Mouse (Mus musculus) 3T3-L1 (cell line): ENCODE measurements around the gene Prpf6.
A peak's percentile ranks its signal among the peaks of the same experiment; 100 is the strongest.

Source experiments
- DNase-seq: peaks from one replicate; pipeline ENCODE4 v3.0.0-alpha.2; 2015; ENCODE audit warnings: low read depth, low spot score

Prpf6 gene

DNA sequence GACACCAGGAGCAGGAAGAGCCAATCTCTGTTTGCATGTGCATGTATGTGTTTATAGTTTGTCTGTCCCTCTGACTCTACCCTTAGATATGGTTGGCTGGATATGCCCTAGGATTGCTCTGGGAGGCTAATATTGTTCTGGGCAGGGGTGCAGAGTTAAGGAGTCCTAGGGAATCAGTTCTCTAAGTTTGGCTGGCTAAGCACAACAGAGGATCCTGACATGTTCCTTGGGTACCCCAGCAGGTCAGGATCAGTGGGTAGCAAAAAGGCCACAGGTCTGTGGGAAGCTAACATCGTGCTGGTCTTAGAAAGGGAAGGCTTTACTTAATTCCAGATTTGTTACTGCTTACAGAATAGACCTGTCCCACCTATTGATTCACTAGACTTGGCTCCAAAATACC is 12.0 kb upstream of the Prpf6 start:
- no peak for DNase-seq

DNA sequence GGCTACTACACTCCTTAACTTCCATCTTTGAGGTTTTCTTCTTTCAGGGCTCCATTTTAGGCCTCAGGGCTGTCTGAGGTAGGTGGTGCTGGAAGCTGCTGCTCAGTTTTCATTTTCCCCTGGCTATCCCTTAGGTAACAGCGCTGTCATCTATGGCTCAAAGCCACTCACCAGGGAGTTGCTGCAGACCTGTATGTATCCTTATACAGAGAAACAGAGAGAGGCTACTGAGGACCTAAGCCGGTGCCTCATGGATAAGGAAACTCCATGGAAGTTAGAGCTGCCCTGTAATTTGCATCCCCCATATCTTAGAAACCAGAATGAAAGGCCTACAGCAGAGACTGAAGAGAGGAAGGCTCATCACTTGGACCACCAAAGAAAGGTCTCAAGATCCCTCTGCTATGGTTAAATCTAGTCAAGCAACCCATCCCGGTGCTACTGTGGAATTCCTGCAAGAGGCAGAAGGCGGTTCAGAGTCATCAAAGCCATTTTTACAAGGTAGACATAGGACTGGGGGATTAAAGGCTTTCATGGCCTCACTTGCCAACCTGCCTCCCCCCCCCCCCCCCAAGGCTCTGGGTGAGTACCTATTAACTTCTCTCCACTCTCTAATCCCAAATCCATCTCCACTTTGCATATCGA is 11.4 kb upstream of the Prpf6 start:
- DNase-seq = no peak

DNA sequence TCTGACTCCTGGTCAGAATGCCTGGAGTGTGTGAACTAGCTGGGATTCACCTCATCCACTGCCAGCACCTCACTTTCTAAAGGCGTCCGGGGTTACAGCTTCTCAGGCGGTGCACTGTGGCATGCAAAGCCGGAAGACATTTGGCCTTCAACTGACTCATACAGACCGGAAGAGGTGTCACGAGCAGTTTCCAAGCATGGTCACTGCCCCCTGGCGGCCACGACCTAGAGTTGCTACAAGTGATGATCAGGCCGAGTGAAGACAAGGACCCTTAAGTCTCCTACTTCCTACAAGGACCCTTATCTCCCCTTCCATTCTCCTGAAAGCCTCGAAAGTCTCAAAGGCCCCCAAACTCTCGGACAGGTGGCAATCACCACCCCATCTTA is 10.7 kb upstream of the Prpf6 start:
- peak; percentile 98 for DNase-seq

DNA sequence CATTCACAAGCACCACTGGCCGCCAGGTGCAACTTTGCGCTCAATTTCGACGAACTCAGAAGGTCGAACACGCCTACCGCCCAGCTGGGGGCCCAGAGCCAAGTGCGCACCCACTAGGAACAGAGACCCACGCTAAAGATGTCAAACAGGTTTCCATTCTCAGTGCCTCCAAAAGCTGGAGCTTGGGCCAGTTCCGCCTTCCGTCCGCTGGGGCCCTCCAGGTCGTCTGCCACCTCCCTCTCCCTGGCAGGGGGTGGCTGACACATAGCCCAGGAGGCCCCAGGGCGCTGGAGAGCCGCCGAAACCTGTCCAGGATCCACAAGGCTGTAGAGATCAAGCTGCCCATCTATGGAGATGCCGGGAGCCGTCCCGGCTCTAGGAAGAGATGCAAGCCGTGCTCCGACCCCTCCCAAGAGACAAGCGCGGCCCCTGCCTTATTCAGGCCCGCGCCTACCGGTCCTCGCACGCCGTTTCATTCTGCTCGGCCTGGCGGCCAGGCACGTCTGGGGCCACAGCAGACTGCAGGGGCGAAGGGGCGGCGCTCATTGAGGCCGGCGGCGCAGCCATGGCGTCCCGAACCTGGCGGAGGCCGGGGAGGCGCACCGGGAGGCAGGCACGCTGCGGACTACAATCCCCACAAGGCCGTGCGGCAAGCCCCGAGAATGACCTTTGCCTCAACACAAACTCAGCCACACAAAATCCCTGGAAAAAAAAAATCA is 10.1 kb upstream of the Prpf6 start:
- DNase-seq = peak; percentile 85

DNA sequence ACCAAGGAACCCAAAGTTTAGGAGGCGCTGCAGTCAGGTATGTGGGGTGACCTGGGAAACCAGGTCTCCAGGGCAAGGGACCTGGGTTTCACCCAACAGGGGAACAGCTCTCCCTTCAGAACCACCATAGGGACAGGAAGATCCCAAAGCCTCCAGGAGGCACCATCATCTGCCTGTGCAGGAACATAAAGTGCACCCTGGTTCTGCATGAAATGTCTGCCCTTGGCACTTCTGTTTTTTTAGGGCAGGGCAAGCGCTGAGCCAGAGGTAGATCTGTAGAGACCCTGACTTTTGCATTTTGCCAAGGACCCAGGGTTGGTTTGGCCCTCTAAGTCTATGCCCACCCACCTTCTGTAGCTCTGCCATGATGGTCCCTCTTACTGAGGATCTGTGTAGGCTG is 9.3 kb upstream of the Prpf6 start:
- DNase-seq = no peak

DNA sequence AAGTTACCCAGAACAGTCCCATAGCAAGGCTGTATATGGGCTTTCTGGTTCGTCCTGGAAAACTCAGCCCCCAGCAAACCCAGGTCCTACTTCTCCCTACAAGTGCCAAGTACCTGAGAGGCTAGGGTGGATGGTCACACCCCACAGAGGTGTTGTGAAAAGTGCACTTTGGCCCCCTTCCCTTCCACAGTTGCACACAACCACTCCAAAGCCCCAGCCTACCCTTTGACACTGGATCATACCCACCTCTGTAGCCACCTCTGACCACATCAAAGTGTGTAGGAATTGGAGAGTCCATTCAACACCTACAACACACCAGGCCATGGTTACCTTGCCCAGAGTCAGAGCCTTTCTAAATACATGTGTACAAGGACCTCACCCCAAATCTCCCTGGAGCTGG is 8.7 kb upstream of the Prpf6 start:
- DNase-seq = no peak

DNA sequence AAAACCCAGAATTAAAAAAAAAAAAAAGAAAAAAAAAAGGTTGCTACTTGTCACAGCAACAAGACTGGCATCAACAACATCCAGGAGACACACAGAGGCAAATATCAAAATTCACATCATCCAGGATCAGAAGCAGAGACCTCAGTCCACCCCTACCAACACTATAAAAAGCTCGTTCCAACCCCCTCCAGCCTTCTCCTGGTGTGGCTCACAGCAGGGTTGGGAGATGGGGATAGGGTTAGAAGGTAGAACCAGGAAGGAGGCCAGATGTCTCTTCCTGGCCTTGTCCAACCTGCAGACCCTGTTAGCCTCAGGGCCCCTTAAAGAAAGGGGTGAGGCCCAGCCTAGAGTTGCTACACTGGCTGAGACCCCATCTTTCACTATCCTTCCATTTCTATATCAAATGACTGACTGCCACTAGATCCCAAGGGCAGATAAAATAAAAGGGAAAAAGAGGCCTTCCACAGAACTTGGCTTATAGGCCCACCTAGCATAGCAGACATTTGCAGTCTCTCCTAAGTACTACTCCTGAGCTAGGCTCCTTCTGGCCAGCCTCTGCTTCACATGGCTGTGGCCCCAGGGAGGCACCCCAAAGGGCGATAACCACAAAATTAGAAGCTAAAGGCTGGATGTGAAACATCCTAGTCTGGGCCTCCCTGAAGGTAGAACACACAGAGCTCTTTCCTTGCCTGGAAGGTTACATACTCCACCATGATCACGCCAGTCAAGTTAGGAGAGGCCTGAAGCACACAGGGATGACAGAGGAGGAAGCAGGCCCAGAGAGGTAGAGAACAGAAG is 8.0 kb upstream of the Prpf6 start:
- DNase-seq = no peak

DNA sequence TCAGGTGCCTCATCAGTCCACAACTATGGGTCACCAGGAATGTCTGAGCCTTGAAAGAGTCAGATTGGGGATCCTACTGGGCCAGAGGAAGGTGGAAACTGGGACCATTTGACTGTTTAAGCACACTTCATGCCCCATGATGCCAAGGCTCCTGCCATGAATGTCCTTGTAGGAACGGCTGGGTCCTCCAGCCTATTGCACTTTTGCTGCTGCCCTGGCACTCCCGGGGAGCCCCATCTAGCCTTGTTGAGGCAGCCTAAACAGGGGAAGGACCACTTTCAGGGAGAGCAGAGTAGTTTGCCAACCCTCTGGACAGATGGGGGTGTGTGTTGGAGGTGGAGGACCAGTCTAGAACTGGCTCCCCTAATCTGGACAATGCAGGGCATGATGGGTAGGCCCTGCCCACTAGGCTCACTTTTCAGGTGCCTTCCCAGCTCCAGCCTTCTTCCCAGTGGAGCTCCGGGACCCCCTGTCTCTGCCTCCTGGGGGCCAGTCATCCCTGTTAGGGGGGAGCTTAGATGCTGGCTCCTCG is 7.2 kb upstream of the Prpf6 start, which contains the start of gene Uckl1:
Uckl1 (minus strand) TSS at position 482 of the 532 bp plus-strand sequence.
- DNase-seq = no peak

DNA sequence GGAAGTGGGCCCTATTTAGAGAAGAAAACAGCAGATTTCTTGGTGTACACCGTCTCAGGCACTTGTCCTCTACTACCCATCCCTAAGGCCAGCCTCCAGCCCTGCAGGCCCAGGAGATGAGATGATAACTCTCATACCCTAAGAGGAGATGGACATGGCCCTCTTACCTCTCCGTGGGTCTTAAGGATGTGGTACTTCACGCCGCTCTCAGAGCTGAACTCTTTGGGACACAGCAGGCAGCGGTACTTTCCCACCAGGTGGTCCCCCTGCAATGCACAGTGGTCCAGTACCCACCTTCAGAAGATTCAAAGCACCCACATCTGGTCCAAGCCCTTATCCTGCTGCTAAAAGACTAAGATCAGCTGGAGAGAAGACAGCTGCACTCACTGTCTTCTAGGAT is 6.2 kb upstream of the Prpf6 start:
- DNase-seq = no peak

DNA sequence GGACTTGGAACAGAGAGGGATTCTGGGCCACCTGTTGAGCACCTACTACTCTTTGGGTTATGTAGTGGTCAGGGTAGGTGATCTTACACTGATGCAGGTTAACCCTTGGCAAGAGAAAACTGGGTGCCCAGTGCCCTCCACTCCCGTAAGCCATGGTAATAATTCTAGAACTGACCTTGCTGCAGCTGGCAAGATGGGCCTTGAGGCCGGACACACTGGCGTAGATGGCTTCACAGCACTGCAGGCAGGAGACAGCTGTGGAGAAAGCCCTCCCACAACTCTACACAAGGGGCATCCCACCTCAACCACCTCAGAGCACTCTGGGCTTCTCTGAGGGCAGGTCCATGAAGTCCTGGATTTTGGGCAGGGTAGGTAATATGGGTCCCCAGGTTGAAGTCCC is 5.5 kb upstream of the Prpf6 start:
- DNase-seq = no peak

DNA sequence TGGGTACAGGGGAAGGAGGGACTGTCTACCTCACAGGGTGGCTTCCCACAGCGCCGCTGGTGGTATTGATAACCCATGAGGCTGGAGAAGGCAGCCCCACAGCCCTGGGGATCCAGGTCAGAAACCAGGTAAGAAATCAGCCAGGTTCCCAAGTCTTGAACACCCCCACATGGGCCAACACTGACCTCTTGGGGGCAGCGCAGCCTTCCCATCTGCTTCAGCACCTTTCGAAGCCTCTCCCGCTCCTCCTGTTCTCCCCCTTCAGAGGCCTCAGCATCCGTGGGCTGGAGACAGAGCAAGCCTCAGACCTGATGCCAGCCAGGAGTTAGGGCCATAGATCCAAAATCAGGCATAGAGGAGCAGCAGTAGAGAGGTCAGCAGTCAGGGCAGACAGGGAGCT is 3.9 kb upstream of the Prpf6 start:
- DNase-seq = no peak

DNA sequence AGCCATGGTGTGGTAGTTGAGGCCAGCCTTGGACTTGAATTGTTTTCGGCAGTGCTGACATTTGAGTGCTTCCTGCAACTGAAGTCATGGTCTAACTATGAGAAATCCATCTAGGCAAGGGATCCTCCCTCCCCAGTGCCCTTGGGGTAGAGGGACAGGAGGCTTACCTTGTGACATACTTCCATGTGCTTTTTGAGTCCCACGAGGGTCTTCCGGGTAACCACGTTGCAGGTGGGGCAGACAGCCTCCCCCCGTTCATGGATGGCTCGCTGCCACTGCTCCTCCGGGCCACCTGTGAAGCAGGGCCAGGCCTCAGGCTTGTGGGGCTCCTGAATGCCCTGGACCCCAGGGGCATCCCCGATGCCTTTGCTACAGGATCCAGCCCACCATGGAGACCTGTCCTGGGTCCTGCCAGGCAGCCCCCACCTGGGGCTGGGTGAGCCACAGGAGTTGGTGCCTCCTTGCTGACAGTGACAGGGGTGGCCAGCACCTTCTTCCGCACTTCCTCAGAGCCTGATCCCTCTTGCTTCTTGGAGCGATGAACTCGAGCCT is 3.4 kb upstream of the Prpf6 start:
- no peak for DNase-seq

DNA sequence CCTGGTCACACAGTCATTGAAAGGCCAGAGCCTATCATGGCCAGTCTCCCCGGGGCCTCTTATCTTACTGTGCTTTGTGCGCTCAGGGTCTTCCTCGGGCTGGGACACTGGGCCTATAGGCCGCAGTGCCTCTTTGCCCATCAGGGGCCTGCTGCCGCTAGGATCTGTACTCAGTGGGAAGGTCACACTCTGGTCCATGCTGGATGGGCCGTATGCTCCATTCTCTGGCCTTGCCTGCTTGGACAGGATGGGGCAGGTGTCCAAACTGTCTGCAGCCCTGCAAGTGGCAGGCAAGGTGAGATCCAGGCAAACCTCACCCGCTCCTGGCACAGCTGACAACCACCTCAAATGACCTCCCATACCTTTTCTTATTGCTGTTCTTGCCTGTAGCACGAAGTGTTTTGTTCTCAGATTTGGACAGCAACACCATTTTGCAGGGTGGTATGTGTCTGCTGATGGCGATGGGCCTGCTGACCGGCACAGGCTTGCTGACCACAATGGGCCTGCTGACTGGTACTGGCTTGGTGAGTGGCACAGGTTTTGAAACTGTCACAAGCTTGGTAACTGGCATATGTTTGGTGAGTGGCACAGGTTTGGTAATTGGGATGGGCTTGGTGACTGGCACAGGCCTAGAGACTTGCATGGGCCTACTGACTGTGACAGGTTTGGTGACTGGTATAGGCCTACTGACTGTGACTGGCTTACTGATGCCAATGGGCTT is 2.5 kb upstream of the Prpf6 start:
- no peak for DNase-seq

DNA sequence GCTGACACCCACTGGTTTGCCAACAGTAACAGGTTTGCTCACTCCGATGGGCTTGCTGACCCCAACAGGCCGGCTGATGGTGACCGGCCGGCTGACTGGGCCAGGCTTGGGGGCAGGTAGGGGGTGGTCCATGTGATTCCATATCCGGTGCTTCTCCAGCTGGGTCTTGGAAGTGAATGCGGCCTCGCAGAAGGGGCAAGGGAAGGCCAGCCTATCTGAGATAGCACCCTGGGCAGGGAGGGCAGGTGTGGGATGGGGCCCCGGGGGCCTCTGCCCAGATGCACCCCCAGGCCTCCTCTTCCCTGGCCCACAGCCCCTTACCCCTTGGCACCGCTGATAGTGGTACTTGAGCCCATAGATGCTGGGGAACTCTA is 1.9 kb upstream of the Prpf6 start:
- no peak for DNase-seq

DNA sequence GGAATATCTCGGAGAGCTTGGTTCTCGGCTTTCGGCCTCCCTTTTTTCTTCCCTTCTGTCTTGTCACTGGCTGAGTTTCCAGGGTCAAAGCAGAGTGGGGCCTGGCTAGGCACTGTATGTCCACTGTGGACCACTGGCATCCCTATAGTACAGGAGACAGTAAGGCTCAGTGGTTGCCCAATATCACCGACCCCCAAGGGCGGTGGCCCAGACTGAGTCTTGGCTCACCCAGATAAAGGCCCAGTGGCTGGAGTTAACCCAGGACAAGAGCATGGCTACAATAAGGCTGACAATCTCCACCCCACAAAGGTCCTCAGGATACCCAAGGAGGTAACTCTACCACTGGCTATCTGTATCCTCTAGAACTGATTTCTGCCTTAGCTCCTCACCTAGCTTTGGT is 1.2 kb upstream of the Prpf6 start:
- no peak for DNase-seq

DNA sequence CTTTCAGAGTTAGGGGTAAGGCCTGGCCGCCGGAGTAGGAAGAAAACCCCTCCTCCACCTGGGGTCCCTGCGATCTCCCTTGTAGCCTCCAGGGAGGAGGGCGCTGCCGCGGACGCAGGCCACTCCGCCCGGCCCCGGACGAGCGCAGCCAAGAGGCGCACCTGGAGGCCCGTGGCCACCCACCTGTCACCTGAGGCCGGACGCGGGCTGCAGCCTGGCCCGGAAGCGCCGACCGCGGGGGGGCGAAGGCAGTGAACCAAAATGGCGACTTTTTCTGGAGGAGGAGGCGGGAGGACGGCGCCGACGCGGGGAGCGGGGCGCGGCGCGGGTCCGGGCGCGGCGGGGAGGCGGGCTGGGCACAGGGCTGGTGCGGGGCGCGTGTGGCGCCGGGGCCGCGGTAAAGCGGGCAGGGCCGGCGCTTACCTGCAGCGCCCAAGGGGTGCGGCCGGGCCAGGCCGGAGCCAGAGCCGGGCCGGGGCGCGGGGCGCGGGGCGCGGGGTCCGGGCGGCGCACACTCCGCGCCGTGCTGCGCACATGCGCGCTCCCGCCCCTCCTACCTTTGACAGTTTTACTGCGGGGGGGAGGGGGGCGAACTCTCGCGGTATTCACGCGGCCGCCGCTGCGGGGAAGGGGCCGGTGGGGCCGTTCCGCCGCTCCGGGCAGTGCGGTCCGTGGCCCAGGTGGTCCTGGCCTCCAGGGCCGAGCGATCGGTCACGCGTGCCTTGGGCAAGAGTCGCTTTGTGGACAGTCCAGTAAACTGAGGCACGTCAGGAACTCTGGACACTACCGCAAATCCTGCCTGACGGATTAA is 768 bp downstream of the Prpf6 start, which contains the start of gene Zfp512b:
Zfp512b (minus strand) TSS at position 573 of the 811 bp plus-strand sequence.
- DNase-seq = peak; percentile 62

DNA sequence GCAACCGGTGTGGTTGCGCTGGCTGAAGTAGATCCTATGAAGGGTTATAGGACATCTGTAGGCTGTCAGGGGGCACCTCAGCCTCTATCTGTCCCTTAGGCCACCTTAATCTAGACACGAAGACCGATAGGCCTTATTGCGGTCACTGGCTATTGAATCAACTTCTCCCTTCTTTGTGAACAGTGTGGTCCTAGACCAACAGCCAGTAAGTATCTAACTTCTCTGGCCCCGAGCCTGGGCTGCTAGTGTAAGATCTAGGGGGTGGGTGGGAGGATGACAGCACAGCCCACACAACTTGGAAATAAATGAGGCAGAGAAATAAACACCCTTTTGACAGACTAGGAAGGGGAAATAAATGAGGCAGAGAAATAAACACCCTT is 1.4 kb downstream of the Prpf6 start:
- DNase-seq = peak; percentile 61

DNA sequence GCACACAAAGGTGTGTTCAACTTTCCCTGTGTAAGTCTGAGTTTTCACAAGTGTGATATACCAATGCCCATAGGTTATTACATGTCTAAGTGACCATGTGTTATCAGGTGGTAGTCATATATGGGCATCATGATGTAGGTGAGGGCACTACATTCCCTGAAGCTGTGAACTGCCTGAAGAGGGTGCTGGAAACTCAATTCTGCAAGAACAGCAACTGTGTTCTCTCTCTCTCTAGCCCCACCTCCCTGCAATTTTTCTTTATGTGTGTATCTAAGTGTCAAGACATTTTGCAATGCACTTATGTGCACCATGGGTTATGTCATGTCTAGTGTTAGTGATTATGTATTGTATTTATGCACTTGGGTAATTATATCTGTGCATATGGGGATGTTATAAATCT is 2.3 kb downstream of the Prpf6 start:
- DNase-seq = peak; percentile 46

DNA sequence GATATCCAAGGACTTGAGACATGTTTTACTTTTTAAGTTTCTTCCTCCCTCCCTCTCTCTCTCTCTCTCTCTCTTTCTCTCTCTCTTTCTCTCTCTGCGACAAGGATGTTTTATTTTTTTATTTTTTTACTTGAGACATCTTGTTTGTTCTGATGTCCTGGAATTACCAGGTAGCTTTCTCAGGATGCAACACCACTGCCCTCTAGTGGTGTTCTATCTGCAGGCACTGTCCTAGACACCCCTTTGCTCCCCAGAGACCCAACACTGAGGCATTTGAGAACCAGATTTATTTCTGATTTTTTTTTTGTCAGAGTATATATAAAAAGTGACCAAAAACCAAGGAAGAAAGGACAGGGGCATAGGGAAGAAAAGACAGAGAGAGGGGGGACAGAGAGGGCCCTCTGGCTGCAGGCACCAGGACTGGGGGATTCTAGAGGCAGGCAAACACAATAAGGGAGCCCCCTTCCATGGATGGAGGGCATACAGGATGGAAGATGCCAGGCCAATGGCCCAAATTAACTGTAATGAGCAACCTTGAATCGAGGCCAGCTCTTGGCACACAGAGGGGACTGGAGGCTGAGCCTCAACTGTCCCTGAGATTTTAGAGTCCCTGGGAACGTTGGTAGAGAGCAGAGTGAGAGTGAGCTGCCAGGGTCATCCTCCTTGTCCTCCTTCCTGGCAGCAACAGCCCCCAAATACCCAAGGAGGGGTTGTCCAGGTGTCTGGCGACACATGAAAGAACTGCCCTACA is 3.5 kb downstream of the Prpf6 start:
- DNase-seq = peak; percentile 85
